Comparison of ENCODE assay signal across 23 mouse cellular contexts in genomic region chr1:153937025-153937424, GRCm38 (mm10). TPM values are rescaled to one million over a fixed set of nuclear protein-coding genes. Genes with fewer than 3 reads are reported as not detected.
DNase-seq lines count a peak whose midpoint lies in the region; ATAC-seq and TF ChIP-seq lines count a peak whose summit lies in the region.
"Had no signal": no experiment of that assay in that cellular context is flagged by ENCODE, and none has a peak within 500 bp of the region (broad histone marks: within the 10 kb centered on the region; RNA-seq: fewer than 3 reads in every experiment).

No protein-coding gene starts in this region.

- no peak overlapping the region for H3K27ac ChIP-seq in liver, embryonic 11.5 days (ENCODE audit: low read depth, low read length)
- no peak overlapping the region for H3K27ac ChIP-seq in liver, embryonic 14.5 days
- H3K27ac ChIP-seq in kidney, embryonic 16.5 days (ENCODE audit: low read length), result no peak overlapping the region
- H3K27ac ChIP-seq: embryonic facial prominence, embryonic 15.5 days; forebrain, embryonic 12.5 days; heart, embryonic 13.5 days; hindbrain, embryonic 15.5 days had no signal

- ATAC-seq in liver, embryonic 11.5 days (replicated peaks; ENCODE audit: low FRiP score), result no peak
- peak; percentile 82; the same call in 1 of the 2 replicates for ATAC-seq in liver, embryonic 14.5 days (ENCODE audit: insufficient read depth)
- no peak for ATAC-seq in kidney, embryonic 16.5 days (ENCODE audit: low FRiP score, low TSS enrichment)
- ATAC-seq: forebrain, embryonic 16.5 days had no signal

- no peaks in the 10 kb centered on the region for H3K27me3 ChIP-seq in liver, embryonic 11.5 days (replicated peaks; ENCODE audit: control insufficient read depth, insufficient read depth, low read length)
- no peaks in the 10 kb centered on the region for H3K27me3 ChIP-seq in liver, embryonic 14.5 days (ENCODE audit: control insufficient read depth, insufficient read depth, low read length)
- no peaks in the 10 kb centered on the region for H3K27me3 ChIP-seq in kidney, embryonic 16.5 days (ENCODE audit: insufficient read depth, low read length)
- H3K27me3 ChIP-seq: embryonic facial prominence, embryonic 15.5 days; forebrain, embryonic 12.5 days; heart, embryonic 13.5 days; hindbrain, embryonic 15.5 days had no signal

- no peak overlapping the region for H3K9ac ChIP-seq in liver, embryonic 11.5 days (ENCODE audit: low read depth, low read length)
- no peak overlapping the region for H3K9ac ChIP-seq in liver, embryonic 14.5 days (replicated peaks)
- no peak overlapping the region for H3K9ac ChIP-seq in kidney, embryonic 16.5 days (replicated peaks; ENCODE audit: low read length)
- H3K9ac ChIP-seq: embryonic facial prominence, embryonic 15.5 days; forebrain, embryonic 12.5 days; heart, embryonic 13.5 days; hindbrain, embryonic 15.5 days had no signal

- WGBS in liver, embryonic 11.5 days, result 96% methylated on average over 2 of the region's 2 CpGs
- 85% methylated on average over 2 of the region's 2 CpGs for WGBS in liver, embryonic 14.5 days (ENCODE audit: insufficient replicate concordance)
- WGBS in kidney, embryonic 16.5 days, result 83% methylated on average over 2 of the region's 2 CpGs

- H3K4me3 ChIP-seq in liver, embryonic 11.5 days (ENCODE audit: low read depth, low read length), result no peak overlapping the region
- H3K4me3 ChIP-seq in liver, embryonic 14.5 days (ENCODE audit: insufficient read depth in 1 of 2, low read depth in 2 of 2, low read length in 2 of 2), result no peak overlapping the region
- no peak overlapping the region for H3K4me3 ChIP-seq in kidney, embryonic 16.5 days (ENCODE audit: low read length)
- H3K4me3 ChIP-seq: embryonic facial prominence, embryonic 15.5 days; forebrain, embryonic 12.5 days; heart, embryonic 13.5 days; hindbrain, embryonic 15.5 days had no signal

- no peaks in the 10 kb centered on the region for H3K4me1 ChIP-seq in liver, embryonic 11.5 days (replicated peaks; ENCODE audit: control insufficient read depth, insufficient read depth, low read length)
- H3K4me1 ChIP-seq in liver, embryonic 14.5 days (replicated peaks; ENCODE audit: control insufficient read depth in 2 of 2, insufficient read depth in 2 of 2, low read length in 1 of 2), result peaks cover 0 to 3% of the 10 kb centered on the region in 2 experiments; a peak in 1 of 4 replicates
- H3K4me1 ChIP-seq in kidney, embryonic 16.5 days (ENCODE audit: insufficient read depth, low read length), result no peaks in the 10 kb centered on the region
- H3K4me1 ChIP-seq: embryonic facial prominence, embryonic 15.5 days; forebrain, embryonic 12.5 days; heart, embryonic 13.5 days; hindbrain, embryonic 15.5 days had no signal

- peak; percentile 49 for DNase-seq in liver
- no peak for DNase-seq in liver, embryonic 11.5 days (ENCODE audit: low spot score)
- peak; percentile 36 for DNase-seq in c-Kit-negative CD71-positive TER-119-positive erythroid progenitor cells, embryonic 14.5 days (ENCODE audit: low read depth, low spot score)
- peak in 2 of 3 experiments; percentile 6 to 19 for DNase-seq in liver, embryonic 14.5 days (ENCODE audit: low read depth in 3 of 3, low spot score in 3 of 3)
- DNase-seq in cerebellum, adult 8-10 months, result no peak
- no peak for DNase-seq in cerebellum, adult 9-11 months
- DNase-seq: adrenal gland, adult 8-10 months; adrenal gland, postnatal 36 days; cerebellum, adult 11-12 months; cerebellum, postnatal 10 days; gastrocnemius, postnatal 14 days; heart, postnatal 36 days had no signal

- H3K4me2 ChIP-seq in liver, embryonic 11.5 days, result no peak overlapping the region
- no peak overlapping the region for H3K4me2 ChIP-seq in liver, embryonic 14.5 days (ENCODE audit: low read depth)
- H3K4me2 ChIP-seq in kidney, embryonic 16.5 days (replicated peaks; ENCODE audit: low read depth, low read length), result no peak overlapping the region
- H3K4me2 ChIP-seq: embryonic facial prominence, embryonic 15.5 days; forebrain, embryonic 12.5 days; heart, embryonic 13.5 days; hindbrain, embryonic 15.5 days had no signal

- TF ChIP-seq CTCF in liver, embryonic 14.5 days (IDR thresholded peaks at IDR 0.05; ENCODE audit: low read depth), result no peak

- no peak for TF ChIP-seq EP300 in liver, embryonic 14.5 days (IDR thresholded peaks at IDR 0.05; ENCODE audit: low read depth)

- no peaks in the 10 kb centered on the region for H3K9me3 ChIP-seq in liver, embryonic 11.5 days (ENCODE audit: control insufficient read depth, low read length)
- no peaks in the 10 kb centered on the region for H3K9me3 ChIP-seq in liver, embryonic 14.5 days (ENCODE audit: control insufficient read depth, low read length)
- no peaks in the 10 kb centered on the region for H3K9me3 ChIP-seq in kidney, embryonic 16.5 days (ENCODE audit: low read length)
- H3K9me3 ChIP-seq: embryonic facial prominence, embryonic 15.5 days; forebrain, embryonic 12.5 days; heart, embryonic 13.5 days; hindbrain, embryonic 15.5 days had no signal

- H3K36me3 ChIP-seq in liver, embryonic 11.5 days (ENCODE audit: control insufficient read depth, insufficient read depth, low read length), result no peaks in the 10 kb centered on the region
- no peaks in the 10 kb centered on the region for H3K36me3 ChIP-seq in liver, embryonic 14.5 days (replicated peaks; ENCODE audit: control insufficient read depth, insufficient read depth, low read depth)
- H3K36me3 ChIP-seq in kidney, embryonic 16.5 days (ENCODE audit: insufficient read depth, low read length), result no peaks in the 10 kb centered on the region
- H3K36me3 ChIP-seq: embryonic facial prominence, embryonic 15.5 days; forebrain, embryonic 12.5 days; heart, embryonic 13.5 days; hindbrain, embryonic 15.5 days had no signal

RNA-seq across cellular contexts. Expression of gene Teddm2, which starts 37.0 kb away (rescaled TPM):
- polyA plus RNA-seq in liver, embryonic 11.5 days (2014; fragmentation: Nextera tagmentation; extraction: Ambion mirVana), result 0.21 and 0.45 TPM in 2 replicates
- 0.24 and 0.28 TPM in 2 replicates for polyA plus RNA-seq in liver, embryonic 14.5 days (2012; rRNA removed)
- 0.14 and 0.25 TPM in 2 replicates for polyA plus RNA-seq in liver, embryonic 14.5 days (2014; fragmentation: Nextera tagmentation; extraction: Ambion mirVana)
- polyA plus RNA-seq in kidney, embryonic 16.5 days (2015; fragmentation: Nextera tagmentation; extraction: Ambion mirVana), result 0.58 and 0.67 TPM in 2 replicates

RNA-seq across cellular contexts. Expression of gene Glul, which starts 37.3 kb away (rescaled TPM):
- 129 and 146 TPM in 2 replicates for polyA plus RNA-seq in liver, embryonic 11.5 days (2014; fragmentation: Nextera tagmentation; extraction: Ambion mirVana)
- 46.7 and 71.1 TPM in 2 replicates for polyA plus RNA-seq in liver, embryonic 14.5 days (2012; rRNA removed)
- polyA plus RNA-seq in liver, embryonic 14.5 days (2014; fragmentation: Nextera tagmentation; extraction: Ambion mirVana), result 101 and 103 TPM in 2 replicates
- polyA plus RNA-seq in kidney, embryonic 16.5 days (2015; fragmentation: Nextera tagmentation; extraction: Ambion mirVana), result 159 and 176 TPM in 2 replicates

RNA-seq across cellular contexts. Expression of gene Teddm1a, which starts 45.5 kb away (rescaled TPM):
- not detected in 2 replicates for polyA plus RNA-seq in liver, embryonic 11.5 days (2014; fragmentation: Nextera tagmentation; extraction: Ambion mirVana)
- polyA plus RNA-seq in liver, embryonic 14.5 days (2012; rRNA removed), result not detected in 2 replicates
- not detected in 2 replicates for polyA plus RNA-seq in liver, embryonic 14.5 days (2014; fragmentation: Nextera tagmentation; extraction: Ambion mirVana)
- not detected in 2 replicates for polyA plus RNA-seq in kidney, embryonic 16.5 days (2015; fragmentation: Nextera tagmentation; extraction: Ambion mirVana)
- polyA plus RNA-seq: brain, embryonic 14.5 days; C2C12; embryonic facial prominence, embryonic 11.5 days; embryonic facial prominence, embryonic 15.5 days; forebrain, embryonic 12.5 days; heart, embryonic 13.5 days; heart, postnatal 0 days; hindbrain, embryonic 11.5 days; hindbrain, embryonic 15.5 days had no signal

Comparison
In these comparisons a context has a peak if more than half of its experiments do, and no peak if none do; other contexts are left out.
1. DNase-seq: peak in liver (single experiment), c-Kit-negative CD71-positive TER-119-positive erythroid progenitor cells, embryonic 14.5 days (single experiment) and liver, embryonic 14.5 days (2 of 3); none in liver, embryonic 11.5 days (single experiment), cerebellum, adult 8-10 months (single experiment) and cerebellum, adult 9-11 months (single experiment).